Mouse (Mus musculus) common myeloid progenitor, adult 5-6 weeks (primary cell): Measurements from ENCODE around the gene C1qtnf3. TPM values are rescaled to one million over a fixed set of nuclear protein-coding genes. Genes with fewer than 3 reads are reported as not detected.

ENCODE experiments used
- ATAC-seq: replicated peaks from 2 replicates; pipeline ENCODE4 v1.8.0; 2016; ENCODE audit warnings: low read depth, mild to moderate bottlenecking, moderate TSS enrichment, inconsistent platforms; ENCODE audit not compliant: poor library complexity, severe bottlenecking
- total RNA-seq: library from RNA; stranded (forward); fragments of 200-1000, 187-1606 nt; gene quantifications from 2 replicates; pipeline ENCODE4 v1.2.3, GENCODE M21; 2017

Gene C1qtnf3
- total RNA-seq, result not detected in 2 replicates

- no peak for ATAC-seq
Measured at GRCm38 (mm10) chr15:10951951-10952759, at the start of gene C1qtnf3. TSS of gene C1qtnf3 (plus strand) at chr15:10952332.

GRCm38 (mm10) chr15:10902360-10902759 lies 49.8 kb upstream of the C1qtnf3 start:
- no peak for ATAC-seq

GRCm38 (mm10) chr15:10916611-10917311 lies 35.4 kb upstream of the C1qtnf3 start:
- no peak for ATAC-seq

DNA sequence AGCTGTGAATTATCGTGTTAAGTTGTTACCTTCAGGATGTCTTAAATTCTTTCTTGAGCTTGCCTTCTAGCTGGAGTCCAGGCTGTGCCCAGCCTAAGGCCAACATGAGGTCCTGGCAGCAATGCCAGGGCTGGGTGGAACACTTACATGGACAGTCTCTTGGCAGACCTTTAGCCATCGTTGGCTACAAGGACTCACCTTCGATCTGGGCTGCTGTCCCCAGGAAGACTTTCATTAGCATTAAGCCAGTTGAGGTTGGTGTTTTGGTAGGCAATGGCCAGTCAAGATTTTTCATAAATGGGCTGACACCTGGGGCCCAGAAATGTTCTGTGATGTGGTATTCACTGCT lies 34.8 kb upstream of the C1qtnf3 start:
- ATAC-seq, result no peak

DNA sequence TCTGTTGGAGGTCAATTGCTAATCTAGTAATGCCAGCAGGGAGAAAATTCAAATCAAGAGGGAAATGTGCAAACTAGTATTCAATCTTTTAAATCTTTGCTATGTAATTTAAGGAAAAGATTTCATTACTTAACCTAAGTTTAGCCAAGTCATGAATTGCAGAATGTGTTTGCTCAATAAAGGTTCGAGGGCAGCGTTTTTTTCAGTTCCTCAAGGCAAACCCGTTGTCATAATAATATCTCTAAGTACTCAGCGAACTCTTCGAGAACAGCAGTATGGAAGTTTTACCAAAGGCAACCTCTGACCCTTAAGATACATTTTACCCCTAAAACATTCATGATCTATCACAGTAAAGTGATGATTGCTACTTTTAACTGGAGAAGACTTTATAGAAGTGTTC lies 31.9 kb upstream of the C1qtnf3 start:
- no peak for ATAC-seq

GRCm38 (mm10) chr15:10921064-10921463 lies 31.1 kb upstream of the C1qtnf3 start:
- peak; percentile 63 for ATAC-seq

GRCm38 (mm10) chr15:10922061-10922460 lies 30.1 kb upstream of the C1qtnf3 start:
- ATAC-seq, result no peak

DNA sequence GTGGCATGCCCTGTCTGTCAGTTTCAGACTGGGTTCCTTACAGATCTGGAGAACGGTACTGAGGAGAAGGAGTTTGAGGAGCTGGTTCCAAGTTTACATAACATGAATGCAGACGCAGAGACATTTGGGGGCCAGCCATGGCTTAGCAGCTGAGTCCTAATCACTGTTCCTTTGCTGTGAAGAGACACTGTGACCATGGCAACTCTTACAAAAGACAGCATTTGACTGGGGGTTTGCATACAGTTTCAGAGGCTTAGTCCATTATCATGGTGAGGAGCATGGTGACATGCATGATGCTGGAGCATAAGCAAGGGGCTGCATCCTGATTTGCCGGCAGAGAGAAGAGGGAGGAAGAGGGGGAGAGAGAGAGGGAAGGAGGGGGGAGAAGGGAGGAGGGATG lies 29.6 kb upstream of the C1qtnf3 start:
- no peak for ATAC-seq

- ATAC-seq, result no peak
Measured at GRCm38 (mm10) chr15:10923076-10923995, 28.8 kb upstream of the C1qtnf3 start.

GRCm38 (mm10) chr15:10927325-10927724 lies 24.8 kb upstream of the C1qtnf3 start:
- ATAC-seq, result peak; percentile 58

DNA sequence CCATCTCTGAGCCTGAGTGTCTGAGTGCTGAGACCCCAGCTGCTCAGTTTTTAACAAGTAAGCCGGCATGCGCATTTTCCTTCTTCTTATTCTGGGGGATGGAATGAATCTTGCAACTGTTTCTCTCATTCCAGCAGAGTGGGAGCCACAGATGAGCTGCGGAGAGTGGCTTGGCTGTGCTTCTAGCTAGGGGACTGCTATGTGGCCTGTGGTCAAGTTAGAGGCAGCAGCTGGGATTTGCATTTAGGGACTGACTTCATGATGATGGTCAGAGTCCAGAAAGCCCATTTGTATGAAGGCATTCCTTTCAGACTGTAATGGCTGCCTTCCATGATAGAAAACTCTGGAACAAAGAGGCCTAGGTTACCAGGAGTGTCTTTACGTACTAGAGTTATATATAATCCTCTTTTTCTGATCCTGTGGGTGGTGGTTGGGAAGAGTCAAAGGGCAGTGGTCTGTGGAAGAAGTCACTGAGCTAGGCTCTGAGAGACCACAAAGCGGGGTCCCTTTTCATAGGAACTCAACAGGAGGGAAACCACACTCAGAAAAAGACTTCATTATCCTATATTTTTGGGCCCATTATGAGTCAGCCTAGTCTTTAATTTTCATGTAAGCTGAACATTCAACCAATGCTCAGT lies 23.4 kb upstream of the C1qtnf3 start:
- ATAC-seq, result no peak

DNA sequence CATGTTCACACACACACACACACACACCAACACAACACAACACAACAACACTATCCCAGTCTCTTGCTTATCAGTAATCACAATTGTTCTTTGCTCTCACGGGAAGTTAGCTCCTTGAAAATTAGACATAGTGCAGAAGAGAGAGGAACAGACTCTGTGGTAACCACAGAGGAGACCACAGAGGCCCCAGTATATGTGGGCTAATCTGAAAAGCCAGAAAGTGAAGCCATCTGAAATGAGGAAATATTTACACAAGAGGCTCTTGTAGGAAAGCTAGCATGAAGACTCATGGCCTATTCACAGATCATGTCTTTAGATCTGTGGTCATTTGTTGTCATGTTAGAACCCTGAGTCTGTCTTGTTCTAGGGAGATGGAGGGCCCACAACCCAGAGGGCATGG lies 18.2 kb upstream of the C1qtnf3 start:
- peak; percentile 99 for ATAC-seq

- no peak for ATAC-seq
Measured at GRCm38 (mm10) chr15:10940148-10941108, 11.7 kb upstream of the C1qtnf3 start.

DNA sequence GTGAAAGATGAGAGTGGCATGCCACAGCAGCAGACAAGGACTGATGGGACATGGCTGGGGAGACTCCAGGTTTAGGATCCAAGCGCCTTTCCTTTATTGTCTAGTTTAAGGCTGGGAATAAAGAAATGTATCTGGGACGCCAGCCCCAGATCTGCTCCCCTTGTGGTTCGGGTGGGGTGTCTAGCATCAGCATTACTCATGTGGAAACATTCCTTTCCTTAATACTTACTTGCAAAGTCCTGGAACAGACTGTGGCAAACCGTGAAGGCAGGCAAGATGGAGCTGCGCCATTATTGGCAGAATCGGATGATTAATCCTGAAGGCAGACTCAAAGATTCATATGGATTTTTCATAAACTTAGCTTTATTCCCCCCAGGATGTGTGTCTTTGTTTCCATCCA lies 10.2 kb upstream of the C1qtnf3 start:
- ATAC-seq, result no peak

DNA sequence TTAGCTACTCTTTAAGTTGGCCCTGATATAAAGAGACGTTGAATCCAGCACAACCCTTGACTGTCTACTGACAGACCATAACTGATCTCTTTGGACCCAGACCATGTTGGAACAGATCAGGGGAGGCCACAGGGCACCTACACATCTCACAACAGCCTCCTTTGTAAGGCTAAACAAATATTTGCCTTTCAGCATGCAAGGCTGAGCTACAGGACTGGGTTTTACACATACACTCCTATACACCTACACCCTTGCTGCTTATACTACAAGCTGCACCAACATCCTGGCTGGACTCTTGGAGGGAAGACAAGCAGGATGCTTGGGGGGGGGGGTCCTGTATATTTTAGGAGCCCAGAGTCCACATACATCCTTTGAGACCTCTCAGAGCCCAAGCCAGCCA lies 4.3 kb upstream of the C1qtnf3 start:
- no peak for ATAC-seq

DNA sequence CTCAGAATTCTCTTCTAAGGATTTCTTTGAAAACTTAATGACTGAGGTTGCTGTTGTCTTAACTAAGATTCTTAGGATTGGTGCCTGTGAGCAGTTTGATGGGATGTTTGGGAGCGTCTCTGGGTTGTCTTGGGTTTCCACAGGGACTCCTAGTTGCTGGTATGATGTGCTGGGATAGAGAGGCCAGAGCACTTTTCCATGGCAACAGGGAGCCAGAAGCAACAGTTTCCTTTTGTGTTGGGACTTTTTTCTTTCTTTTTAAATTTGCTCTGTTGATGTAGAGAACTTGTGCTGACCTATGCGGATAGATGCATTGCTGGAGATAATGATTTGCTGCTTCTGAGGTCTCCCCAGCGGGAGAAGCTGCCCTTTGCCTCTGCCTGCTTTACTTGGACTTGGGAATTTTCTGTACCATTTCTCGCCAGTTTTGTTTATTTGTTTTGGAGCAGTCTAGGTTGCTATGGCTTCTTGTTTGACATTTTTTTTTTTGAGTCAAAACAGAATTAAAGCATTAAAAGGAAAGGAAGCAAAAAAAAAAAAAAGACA lies 701 bp downstream of the C1qtnf3 start:
- ATAC-seq, result no peak

- ATAC-seq, result peak; percentile 92
Measured at GRCm38 (mm10) chr15:10953465-10953864, 1.3 kb downstream of the C1qtnf3 start.

GRCm38 (mm10) chr15:10954381-10955016 lies 2.4 kb downstream of the C1qtnf3 start:
- no peak for ATAC-seq
